Mouse (Mus musculus) CH12.LX (cell line): Measurements from ENCODE around the gene Ccdc134. TPM values are rescaled to one million over a fixed set of nuclear protein-coding genes. Genes with fewer than 3 reads are reported as not detected.

Source experiments
- DNase-seq: peaks from one replicate; pipeline ENCODE4 v3.0.0-alpha.2; 2013; ENCODE audit errors: extremely low read depth
- H3K27ac ChIP-seq: 2 replicates; pipeline ENCODE4 v1.5.1; 2012; ENCODE audit warnings: low read depth, mild to moderate bottlenecking, control low read depth, moderate library complexity; ENCODE audit not compliant: insufficient read depth
- H3K27me3 ChIP-seq: replicated peaks from 2 replicates; pipeline ENCODE3; 2012; ENCODE audit warnings: inconsistent platforms
- H3K36me3 ChIP-seq, 2 experiments: replicated peaks in 1 of 2; 2 replicates each; pipeline versions ENCODE3 to v1.6.1; 2012; ENCODE audit warnings: inconsistent platforms in 1 of 2, low read length in 1 of 2, mild to moderate bottlenecking in 1 of 2, mixed read lengths in 1 of 2, moderate library complexity in 1 of 2; ENCODE audit not compliant: control insufficient read depth in 1 of 2, insufficient read depth in 1 of 2
- H3K4me1 ChIP-seq, 2 experiments: 2 replicates each; pipeline ENCODE4 v1.6.1; 2012; ENCODE audit warnings: inconsistent platforms in 1 of 2, moderate library complexity in 1 of 2; ENCODE audit not compliant: insufficient read depth in 2 of 2, control insufficient read depth in 1 of 2
- H3K4me2 ChIP-seq: 2 replicates; pipeline ENCODE4 v1.6.1; 2012; ENCODE audit warnings: low read depth, mild to moderate bottlenecking, control low read depth; ENCODE audit not compliant: poor library complexity, insufficient read depth, severe bottlenecking
- H3K4me3 ChIP-seq, 3 experiments: fragments of 150-350 bp in 1 of 3; sonication (generic) in 1 of 3; replicated peaks in 1 of 3; 2 replicates each; pipeline versions ENCODE3 to v1.5.1; 2011 to 2012; ENCODE audit warnings: low read depth in 2 of 3, low read length in 2 of 3, mild to moderate bottlenecking in 2 of 3, moderate library complexity in 2 of 3, control low read depth in 1 of 3, improper control_type of control experiment in 1 of 3, inconsistent platforms in 1 of 3, mixed read lengths in 1 of 3; ENCODE audit not compliant: poor library complexity in 1 of 3
- H3K79me2 ChIP-seq: replicated peaks from 2 replicates; pipeline ENCODE4 v1.6.1; 2012; ENCODE audit warnings: mild to moderate bottlenecking, moderate library complexity; ENCODE audit not compliant: control insufficient read depth, poor library complexity, insufficient read depth, severe bottlenecking; ENCODE audit errors: extremely low read depth
- H3K9ac ChIP-seq: 2 replicates; pipeline ENCODE4 v1.6.1; 2012; ENCODE audit warnings: low read depth, mild to moderate bottlenecking, control low read depth, moderate library complexity; ENCODE audit not compliant: insufficient read depth
- H3K9me3 ChIP-seq: replicated peaks from 2 replicates; pipeline ENCODE3; 2012; ENCODE audit warnings: low read length, inconsistent platforms, mixed read lengths
- CHD1 ChIP-seq: IDR thresholded peaks from 2 replicates; pipeline ENCODE4 v1.6.1; 2012; ENCODE audit warnings: low read depth, low read length, improper control_type of control experiment, inconsistent platforms
- CTCF ChIP-seq, 2 experiments: IDR thresholded peaks in 1 of 2; conservative IDR thresholded peaks in 1 of 2; 2 replicates each; pipeline ENCODE4 v1.5.1; 2011 to 2012; ENCODE audit warnings: low read depth in 2 of 2, low read length in 2 of 2, improper control_type of control experiment in 1 of 2, inconsistent platforms in 1 of 2, mild to moderate bottlenecking in 1 of 2, moderate library complexity in 1 of 2
- ELF1 ChIP-seq: IDR thresholded peaks from 2 replicates; pipeline ENCODE4 v1.6.1; 2014; ENCODE audit warnings: low read depth, mild to moderate bottlenecking, inconsistent platforms, low read length, improper control_type of control experiment
- EP300 ChIP-seq: IDR thresholded peaks from 2 replicates; pipeline ENCODE4 v1.6.1; 2011; ENCODE audit warnings: low read length, improper control_type of control experiment
- ETS1 ChIP-seq: conservative IDR thresholded peaks from 2 replicates; pipeline ENCODE4 v1.6.1; 2012; ENCODE audit warnings: low read depth, mild to moderate bottlenecking, inconsistent platforms, low read length, improper control_type of control experiment, moderate library complexity
- HCFC1 ChIP-seq: IDR thresholded peaks from 2 replicates; pipeline ENCODE4 v1.6.1; 2012; ENCODE audit warnings: low read depth, mild to moderate bottlenecking, inconsistent platforms, low read length, improper control_type of control experiment
- IRF4 ChIP-seq: IDR thresholded peaks from 2 replicates; pipeline ENCODE4 v1.6.1; 2014; ENCODE audit warnings: low read depth, mild to moderate bottlenecking, inconsistent platforms, low read length, improper control_type of control experiment
- JUND ChIP-seq: conservative IDR thresholded peaks from 2 replicates; pipeline ENCODE4 v1.6.1; 2011; ENCODE audit warnings: low read depth, low read length, improper control_type of control experiment
- MAFK ChIP-seq: IDR thresholded peaks from 2 replicates; pipeline ENCODE4 v1.6.1; 2011; ENCODE audit warnings: low read length, improper control_type of control experiment; ENCODE audit not compliant: insufficient replicate concordance
- MAX ChIP-seq: IDR thresholded peaks from 2 replicates; pipeline ENCODE4 v1.6.1; 2011; ENCODE audit warnings: low read length, improper control_type of control experiment
- MAZ ChIP-seq: IDR thresholded peaks from 2 replicates; pipeline ENCODE4 v1.6.1; 2012; ENCODE audit warnings: low read depth, mild to moderate bottlenecking, inconsistent platforms, low read length, improper control_type of control experiment, moderate library complexity
- MEF2A ChIP-seq: IDR thresholded peaks from 2 replicates; pipeline ENCODE4 v1.6.1; 2014; ENCODE audit warnings: low read depth, mild to moderate bottlenecking, inconsistent platforms, low read length, improper control_type of control experiment, borderline replicate concordance
- POLR2AphosphoS2 ChIP-seq: IDR thresholded peaks from 2 replicates; pipeline ENCODE4 v1.6.1; 2011; ENCODE audit warnings: low read depth, low read length, improper control_type of control experiment
- RAD21 ChIP-seq: IDR thresholded peaks from 2 replicates; pipeline ENCODE4 v1.6.1; 2011; ENCODE audit warnings: low read depth, mild to moderate bottlenecking, low read length, improper control_type of control experiment, moderate library complexity
- RCOR1 ChIP-seq: conservative IDR thresholded peaks from 2 replicates; pipeline ENCODE4 v1.6.1; 2012; ENCODE audit warnings: low read depth, mild to moderate bottlenecking, inconsistent platforms, low read length, improper control_type of control experiment
- SIN3A ChIP-seq: IDR thresholded peaks from 2 replicates; pipeline ENCODE4 v1.6.1; 2012; ENCODE audit warnings: low read length, improper control_type of control experiment, inconsistent platforms
- SMC3 ChIP-seq: IDR thresholded peaks from 2 replicates; pipeline ENCODE4 v1.6.1; 2011; ENCODE audit warnings: low read depth, low read length, improper control_type of control experiment
- TCF12 ChIP-seq: IDR thresholded peaks from 2 replicates; pipeline ENCODE4 v1.6.1; 2014; ENCODE audit warnings: low read depth, mild to moderate bottlenecking, inconsistent platforms, low read length, improper control_type of control experiment
- ZC3H11A ChIP-seq: IDR thresholded peaks from 2 replicates; pipeline ENCODE4 v1.6.1; 2012; ENCODE audit warnings: low read depth, mild to moderate bottlenecking, inconsistent platforms, low read length, improper control_type of control experiment
- ZKSCAN1 ChIP-seq: IDR thresholded peaks from 2 replicates; pipeline ENCODE4 v1.6.1; 2012; ENCODE audit warnings: low read depth, inconsistent platforms, low read length, improper control_type of control experiment, borderline replicate concordance
- ZNF384 ChIP-seq: IDR thresholded peaks from 2 replicates; pipeline ENCODE4 v1.6.1; 2012; ENCODE audit warnings: low read depth, low read length, improper control_type of control experiment, inconsistent platforms
- dilution Hi-C: fragments of 300-500 bp; cut with MboI; formaldehyde crosslinking; loops from 2 replicates; pipeline ENCODE4 v1.14.3; 2020; ENCODE audit warnings: low sequenced_read_pairs; ENCODE audit not compliant: extremely low pct_unique_long_range_greater_than_20kb, extremely low pct_ligation_motif_present
- in situ Hi-C: fragments of 300-500 bp; cut with MboI; formaldehyde crosslinking; loops from 3 replicates; pipeline ENCODE4 v1.14.3; 2019; ENCODE audit warnings: low sequenced_read_pairs, low pct_ligation_motif_present, low pct_unique_long_range_greater_than_20kb, mixed read lengths
- polyA plus RNA-seq: library from polyadenylated mRNA; unstranded; fragments of >175 nt; gene quantifications from 2 replicates; pipeline ENCODE4 v1.2.1, GENCODE M21; 2012; ENCODE audit warnings: low read depth; ENCODE audit not compliant: insufficient read length
- total RNA-seq, 2 experiments: library from RNA; depleted of rRNA; stranded (reverse); fragments of 300-350 nt in 1 of 2; fragments of >200 nt in 1 of 2; gene quantifications; 2 replicates each; pipeline ENCODE4 v1.2.3; 2012 to 2014

The Ccdc134 gene
- total and polyA plus RNA-seq, 3 experiments = 35.7 to 43.6 (median 37.1) TPM

- no peak for TF ChIP-seq ZC3H11A
These were observed at the start of gene Ccdc134 (continued) for GRCm38 (mm10) chr15:82127426-82128374.

GRCm38 (mm10) chr15:82079883-82080282 is 47.8 kb upstream of the Ccdc134 start:
- Histone ChIP-seq H3K79me2 (no peaks in the 10 kb centered on the region), H3K9me3 (no peaks in the 10 kb centered on the region), H3K4me1 (peaks cover 3 to 6% of the 10 kb centered on the region in 2 experiments; a peak in 2 of 4 replicates), H3K27ac (no peak overlapping the region), H3K36me3 (no peaks in the 10 kb centered on the region), H3K27me3 (peaks cover 25% of the 10 kb centered on the region), H3K4me2 (no peak overlapping the region), H3K9ac (no peak overlapping the region), H3K4me3 (no peak overlapping the region)
- DNase-seq = no peak
- in situ Hi-C loops (no loop called here), dilution Hi-C loops (no loop called here)
- TF ChIP-seq ETS1 (no peak), HCFC1 (no peak), MAX (no peak), EP300 (no peak), MAFK (no peak), JUND (no peak), ZKSCAN1 (no peak), MAZ (no peak), MEF2A (no peak), ZNF384 (no peak)

GRCm38 (mm10) chr15:82081161-82081560 is 46.6 kb upstream of the Ccdc134 start:
- Histone ChIP-seq H3K36me3 (no peaks in the 10 kb centered on the region), H3K9me3 (no peaks in the 10 kb centered on the region), H3K79me2 (no peaks in the 10 kb centered on the region), H3K27me3 (peaks cover 35% of the 10 kb centered on the region), H3K4me1 (peaks cover 3 to 6% of the 10 kb centered on the region in 2 experiments; a peak in 2 of 4 replicates), H3K27ac (no peak overlapping the region), H3K9ac (no peak overlapping the region), H3K4me2 (no peak overlapping the region; the same call in 1 of the 2 replicates), H3K4me3 (no peak overlapping the region)
- in situ Hi-C loops (no loop called here), dilution Hi-C loops (no loop called here)
- peak; percentile 63 for DNase-seq
- TF ChIP-seq RCOR1 (no peak), CHD1 (no peak), CTCF (conservative IDR thresholded peaks at IDR 0.05 in 1 of 2, IDR thresholded peaks at IDR 0.05 in 1 of 2; ENCODE audit: low read depth in 2 of 2, low read length in 2 of 2) (peak in 1 of 2 experiments; percentile 96; a peak in 2 of 4 replicates), TCF12 (0 out of 2 replicates have a peak, but pooled peaks have one; percentile 33), ZC3H11A (peak; percentile 10; the same call in 1 of the 2 replicates), SMC3 (peak; percentile 72), MAX (no peak), IRF4 (peak; percentile 38; the same call in 1 of the 2 replicates), MAFK (no peak), SIN3A (no peak), ELF1 (0 out of 2 replicates have a peak, but pooled peaks have one; percentile 21), POLR2AphosphoS2 (no peak), RAD21 (peak; percentile 78)
